Mouse (Mus musculus): ENCODE data around the gene Pif1. TPM values are rescaled to one million over a fixed set of nuclear protein-coding genes. Genes with fewer than 3 reads are reported as not detected.

Gene Pif1
- total and polyA plus RNA-seq, 2 experiments from 2014 or later = 1.0 to 3.7 TPM

- Histone ChIP-seq H3K4me2 (ENCODE audit: low read depth) (no peak overlapping the region), H3K4me1 (ENCODE audit: insufficient read depth) (no peaks in the 10 kb centered on the region), H3K27ac (ENCODE audit: low read depth, low read length) (no peak overlapping the region), H3K27me3 (ENCODE audit: insufficient read depth, low read length) (peaks cover 14% of the 10 kb centered on the region; the same call in 1 of the 2 replicates), H3K36me3 (ENCODE audit: insufficient read depth) (no peaks in the 10 kb centered on the region), H3K9me3 (ENCODE audit: low read length) (no peaks in the 10 kb centered on the region), H3K9ac (no peak overlapping the region), H3K4me3 (ENCODE audit: low read depth, low read length) (no peak overlapping the region)
- no peak for DNase-seq
- 53% methylated on average over 1 of the region's 1 CpGs for WGBS
- ATAC-seq = no peak
- TF ChIP-seq CTCF (IDR thresholded peaks at IDR 0.05; ENCODE audit: low read depth) = no peak
Observed at GRCm38 (mm10) chr9:65635766-65636165, 48.8 kb downstream of the Pif1 start.

DNA sequence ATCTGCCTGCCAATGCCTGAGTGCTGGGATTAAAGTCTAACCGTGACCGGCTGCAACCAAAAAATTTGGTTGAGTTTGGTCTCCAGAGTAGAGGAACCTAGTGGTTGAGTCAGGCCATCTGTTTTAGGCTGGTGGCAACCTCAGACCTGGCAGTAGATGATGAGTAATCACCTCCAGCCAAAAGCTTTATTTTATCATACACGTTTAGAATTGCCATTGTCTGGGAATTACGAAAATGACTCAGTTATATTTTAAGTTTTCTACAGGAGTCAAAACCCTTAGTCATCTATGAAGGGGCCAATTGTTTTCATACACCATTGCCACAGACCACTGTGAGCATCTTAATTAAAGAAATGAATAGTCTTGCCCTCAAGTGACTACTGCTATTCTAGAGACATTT is 50.0 kb downstream of the Pif1 start:
- no peaks in the 10 kb centered on the region for H3K4me1 ChIP-seq (ENCODE audit: insufficient read depth)
- no peak overlapping the region for H3K4me2 ChIP-seq (ENCODE audit: low read depth)
- H3K27ac ChIP-seq (ENCODE audit: low read depth, low read length) = no peak overlapping the region
- 0 out of 2 replicates have a peak, but pooled peaks cover 2% of the 10 kb centered on the region for H3K27me3 ChIP-seq (ENCODE audit: insufficient read depth, low read length)
- TF ChIP-seq CTCF (IDR thresholded peaks at IDR 0.05; ENCODE audit: low read depth) = no peak
- no peaks in the 10 kb centered on the region for H3K36me3 ChIP-seq (ENCODE audit: insufficient read depth)
- no peak overlapping the region for H3K4me3 ChIP-seq (ENCODE audit: low read depth, low read length)
- H3K9me3 ChIP-seq (ENCODE audit: low read length) = no peaks in the 10 kb centered on the region
- no peak for ATAC-seq
- no peak for DNase-seq
- no peak overlapping the region for H3K9ac ChIP-seq
- WGBS = 85% methylated on average over 4 of the region's 4 CpGs

DNA sequence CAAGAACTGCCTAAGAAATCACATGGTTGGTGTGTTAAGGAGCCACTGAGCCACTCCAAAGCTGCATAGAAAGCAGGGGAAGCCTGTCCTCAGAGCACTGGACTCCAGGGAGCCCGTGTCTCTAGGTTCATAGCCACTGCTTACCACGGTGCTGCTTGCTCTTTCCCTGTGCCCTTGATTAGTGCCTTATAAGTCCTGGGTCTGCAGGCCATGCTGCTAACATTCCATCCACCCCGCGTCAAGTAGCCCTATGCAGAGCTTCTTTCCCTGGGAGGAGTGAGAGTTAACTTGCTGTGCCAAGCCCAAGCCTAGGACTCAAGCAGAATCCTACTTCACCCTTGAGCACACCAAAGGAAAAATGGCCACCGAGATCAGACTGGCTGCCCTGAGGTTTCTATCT is 52.1 kb downstream of the Pif1 start:
- H3K4me1 ChIP-seq (ENCODE audit: insufficient read depth) = no peaks in the 10 kb centered on the region
- H3K4me2 ChIP-seq (ENCODE audit: low read depth) = no peak overlapping the region
- no peak overlapping the region for H3K9ac ChIP-seq
- no peaks in the 10 kb centered on the region for H3K27me3 ChIP-seq (ENCODE audit: insufficient read depth, low read length)
- no peaks in the 10 kb centered on the region for H3K9me3 ChIP-seq (ENCODE audit: low read length)
- DNase-seq = no peak
- TF ChIP-seq CTCF (IDR thresholded peaks at IDR 0.05; ENCODE audit: low read depth) = no peak
- 63% methylated on average over 5 of the region's 5 CpGs for WGBS
- H3K4me3 ChIP-seq (ENCODE audit: low read depth, low read length) = no peak overlapping the region
- no peak overlapping the region for H3K27ac ChIP-seq (ENCODE audit: low read depth, low read length)
- ATAC-seq = no peak
- H3K36me3 ChIP-seq (ENCODE audit: insufficient read depth) = no peaks in the 10 kb centered on the region

- H3K27me3 ChIP-seq (ENCODE audit: insufficient read depth, low read length) = no peaks in the 10 kb centered on the region
- ATAC-seq (no peak), DNase-seq (no peak)
- no peak for TF ChIP-seq CTCF (IDR thresholded peaks at IDR 0.05; ENCODE audit: low read depth)
- H3K4me3 ChIP-seq (ENCODE audit: low read depth, low read length) = no peak overlapping the region
- no peaks in the 10 kb centered on the region for H3K36me3 ChIP-seq (ENCODE audit: insufficient read depth)
- no peaks in the 10 kb centered on the region for H3K4me1 ChIP-seq (ENCODE audit: insufficient read depth)
- no peaks in the 10 kb centered on the region for H3K9me3 ChIP-seq (ENCODE audit: low read length)
- WGBS = 14% methylated on average over 5 of the region's 5 CpGs
- H3K27ac ChIP-seq (ENCODE audit: low read depth, low read length) = no peak overlapping the region
- H3K4me2 ChIP-seq (ENCODE audit: low read depth) = no peak overlapping the region
- H3K9ac ChIP-seq = no peak overlapping the region
Observed at GRCm38 (mm10) chr9:65640838-65641410, 54.0 kb downstream of the Pif1 start.

DNA sequence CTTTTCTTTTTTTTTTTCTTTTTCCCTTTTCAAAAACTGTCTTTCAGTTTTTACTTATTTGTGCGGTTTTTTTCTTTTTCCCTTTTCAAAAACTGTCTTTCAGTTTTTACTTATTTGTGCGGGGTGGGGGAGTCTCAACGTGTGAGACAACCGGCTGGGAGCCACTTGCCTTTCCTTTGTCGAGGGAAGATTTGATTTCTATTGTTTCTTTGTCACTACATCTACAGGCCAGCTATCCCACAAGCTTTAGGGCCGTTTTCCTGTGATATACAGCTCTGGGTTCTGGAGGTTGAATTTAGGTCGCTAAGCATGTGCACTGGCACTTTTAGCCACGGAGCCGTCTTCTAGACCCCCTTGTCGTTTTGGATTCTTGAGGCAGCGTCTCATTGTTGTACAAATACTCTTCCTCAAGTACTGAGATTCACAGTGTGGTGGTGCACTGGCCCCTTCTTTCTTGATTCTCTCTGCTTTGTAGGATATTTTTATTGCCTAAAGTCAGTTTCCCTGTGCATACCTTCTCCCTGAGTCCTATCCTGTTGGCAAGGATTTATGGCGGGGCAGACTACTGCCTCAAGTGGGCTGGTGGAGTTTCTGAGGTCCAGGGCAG is 54.6 kb downstream of the Pif1 start:
- no peak for DNase-seq
- Histone ChIP-seq H3K9me3 (ENCODE audit: low read length) (no peaks in the 10 kb centered on the region), H3K4me2 (ENCODE audit: low read depth) (no peak overlapping the region), H3K27me3 (ENCODE audit: insufficient read depth, low read length) (no peaks in the 10 kb centered on the region), H3K36me3 (ENCODE audit: insufficient read depth) (no peaks in the 10 kb centered on the region), H3K9ac (no peak overlapping the region), H3K27ac (ENCODE audit: low read depth, low read length) (no peak overlapping the region), H3K4me3 (ENCODE audit: low read depth, low read length) (no peak overlapping the region), H3K4me1 (ENCODE audit: insufficient read depth) (no peaks in the 10 kb centered on the region)
- no peak for TF ChIP-seq CTCF (IDR thresholded peaks at IDR 0.05; ENCODE audit: low read depth)
- 13% methylated on average over 12 of the region's 12 CpGs for WGBS
- no peak for ATAC-seq

- Histone ChIP-seq H3K4me1 (ENCODE audit: insufficient read depth) (no peaks in the 10 kb centered on the region), H3K9ac (no peak overlapping the region), H3K4me2 (ENCODE audit: low read depth) (no peak overlapping the region), H3K9me3 (ENCODE audit: low read length) (no peaks in the 10 kb centered on the region), H3K4me3 (ENCODE audit: low read depth, low read length) (no peak overlapping the region), H3K36me3 (ENCODE audit: insufficient read depth) (no peaks in the 10 kb centered on the region), H3K27ac (ENCODE audit: low read depth, low read length) (no peak overlapping the region), H3K27me3 (ENCODE audit: insufficient read depth, low read length) (no peaks in the 10 kb centered on the region)
- no peak for TF ChIP-seq CTCF (IDR thresholded peaks at IDR 0.05; ENCODE audit: low read depth)
- DNase-seq (no peak), ATAC-seq (no peak)
Observed at GRCm38 (mm10) chr9:65642546-65642945, 55.6 kb downstream of the Pif1 start.

DNA sequence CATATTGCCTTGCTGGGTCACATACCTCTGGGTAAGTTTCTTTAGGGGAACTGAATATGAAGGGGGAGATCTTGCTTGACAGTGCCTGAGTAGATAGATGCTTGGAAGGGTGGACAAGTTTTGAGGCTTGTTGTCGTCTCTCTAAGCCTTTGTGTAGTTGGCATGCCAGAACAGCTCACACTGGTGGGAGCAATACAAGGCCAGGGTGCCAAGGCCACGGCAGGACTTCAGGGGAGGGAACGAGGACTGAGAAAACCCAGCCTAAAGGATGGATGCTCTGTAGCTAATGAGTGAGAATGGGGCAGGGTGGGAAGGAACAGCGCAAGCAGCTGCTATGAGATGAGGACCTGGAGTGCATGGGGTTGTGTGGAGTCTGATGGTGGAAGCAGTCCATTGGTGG is 58.0 kb downstream of the Pif1 start:
- Histone ChIP-seq H3K27me3 (ENCODE audit: insufficient read depth, low read length) (no peaks in the 10 kb centered on the region), H3K9me3 (ENCODE audit: low read length) (no peaks in the 10 kb centered on the region), H3K4me2 (ENCODE audit: low read depth) (no peak overlapping the region), H3K9ac (no peak overlapping the region), H3K4me3 (ENCODE audit: low read depth, low read length) (no peak overlapping the region), H3K27ac (ENCODE audit: low read depth, low read length) (no peak overlapping the region), H3K36me3 (ENCODE audit: insufficient read depth) (no peaks in the 10 kb centered on the region), H3K4me1 (ENCODE audit: insufficient read depth) (no peaks in the 10 kb centered on the region)
- 80% methylated on average over 4 of the region's 4 CpGs for WGBS
- DNase-seq (no peak), ATAC-seq (no peak)
- TF ChIP-seq CTCF (IDR thresholded peaks at IDR 0.05; ENCODE audit: low read depth) = no peak

Other genes with a start within 250 kb of the Pif1 start
- gene Pdcd7, start 241.1 kb upstream of the Pif1 start, total RNA-seq (2014; rRNA removed) = 21.8 and 22.0 TPM in 2 replicates
- 8.5 and 9.2 TPM in 2 replicates for gene Pdcd7, start 241.1 kb upstream of the Pif1 start, polyA plus RNA-seq (2015; fragmentation: Nextera tagmentation; extraction: Ambion mirVana)
- 3.5 and 7.4 TPM in 2 replicates for gene Ubap1l, start 226.1 kb upstream of the Pif1 start, total RNA-seq (2014; rRNA removed)
- 0.29 and 0.59 TPM in 2 replicates for gene Ubap1l, start 226.1 kb upstream of the Pif1 start, polyA plus RNA-seq (2015; fragmentation: Nextera tagmentation; extraction: Ambion mirVana)
- gene Kbtbd13, start 195.5 kb upstream of the Pif1 start, total RNA-seq (2014; rRNA removed) = 1.6 and 1.7 TPM in 2 replicates
- 0.68 and 0.83 TPM in 2 replicates for gene Kbtbd13, start 195.5 kb upstream of the Pif1 start, polyA plus RNA-seq (2015; fragmentation: Nextera tagmentation; extraction: Ambion mirVana)
- gene Rasl12, start 188.7 kb upstream of the Pif1 start, total RNA-seq (2014; rRNA removed) = 7.5 and 8.2 TPM in 2 replicates
- 4.2 and 4.6 TPM in 2 replicates for gene Rasl12, start 188.7 kb upstream of the Pif1 start, polyA plus RNA-seq (2015; fragmentation: Nextera tagmentation; extraction: Ambion mirVana)
- gene Slc51b, start 164.2 kb upstream of the Pif1 start, total RNA-seq (2014; rRNA removed) = not detected in 2 replicates
- not detected in 2 replicates for gene Slc51b, start 164.2 kb upstream of the Pif1 start, polyA plus RNA-seq (2015; fragmentation: Nextera tagmentation; extraction: Ambion mirVana)
- gene Mtfmt, start 151.4 kb upstream of the Pif1 start, total RNA-seq (2014; rRNA removed) = 18.1 and 19.3 TPM in 2 replicates
- 13.7 and 19.0 TPM in 2 replicates for gene Mtfmt, start 151.4 kb upstream of the Pif1 start, polyA plus RNA-seq (2015; fragmentation: Nextera tagmentation; extraction: Ambion mirVana)
- gene Spg21, start 126.2 kb upstream of the Pif1 start, total RNA-seq (2014; rRNA removed) = 62.0 and 92.1 TPM in 2 replicates
- 121 and 133 TPM in 2 replicates for gene Spg21, start 126.2 kb upstream of the Pif1 start, polyA plus RNA-seq (2015; fragmentation: Nextera tagmentation; extraction: Ambion mirVana)
- gene Ankdd1a, start 67.0 kb upstream of the Pif1 start, total RNA-seq (2014; rRNA removed) = 3.3 TPM in 2 replicates
- gene Ankdd1a, start 67.0 kb upstream of the Pif1 start, polyA plus RNA-seq (2015; fragmentation: Nextera tagmentation; extraction: Ambion mirVana) = 0.25 and 0.50 TPM in 2 replicates
- 5.2 and 5.4 TPM in 2 replicates for gene Plekho2, start 7.1 kb upstream of the Pif1 start, total RNA-seq (2014; rRNA removed)
- gene Plekho2, start 7.1 kb upstream of the Pif1 start, polyA plus RNA-seq (2015; fragmentation: Nextera tagmentation; extraction: Ambion mirVana) = 3.1 and 4.0 TPM in 2 replicates
- gene Rbpms2, start 42.5 kb downstream of the Pif1 start, total RNA-seq (2014; rRNA removed) = 1.6 and 2.4 TPM in 2 replicates
- 2.8 and 3.3 TPM in 2 replicates for gene Rbpms2, start 42.5 kb downstream of the Pif1 start, polyA plus RNA-seq (2015; fragmentation: Nextera tagmentation; extraction: Ambion mirVana)
- gene Oaz2, start 80.8 kb downstream of the Pif1 start, total RNA-seq (2014; rRNA removed) = 284 and 301 TPM in 2 replicates
- 374 and 392 TPM in 2 replicates for gene Oaz2, start 80.8 kb downstream of the Pif1 start, polyA plus RNA-seq (2015; fragmentation: Nextera tagmentation; extraction: Ambion mirVana)
- gene Zfp609, start 240.4 kb downstream of the Pif1 start, total RNA-seq (2014; rRNA removed) = 9.8 and 9.9 TPM in 2 replicates
- 3.8 and 5.0 TPM in 2 replicates for gene Zfp609, start 240.4 kb downstream of the Pif1 start, polyA plus RNA-seq (2015; fragmentation: Nextera tagmentation; extraction: Ambion mirVana)

All from forebrain, postnatal 0 days (tissue).